Mouse (Mus musculus) c-Kit-positive CD71-positive TER-119-negative erythroid progenitor cells, embryonic 14.5 days (primary cell): ENCODE measurements around the gene Gm10130.
"Not testable (repeated sequence)": the region's sequence is repeated elsewhere in the genome, so short reads cannot be mapped to it uniquely, and the experiment has no call there.

ENCODE experiments used
- DNase-seq: peaks from one replicate; pipeline ENCODE4 v3.0.0-alpha.2; 2013; ENCODE audit warnings: low read depth

Gene Gm10130

DNA sequence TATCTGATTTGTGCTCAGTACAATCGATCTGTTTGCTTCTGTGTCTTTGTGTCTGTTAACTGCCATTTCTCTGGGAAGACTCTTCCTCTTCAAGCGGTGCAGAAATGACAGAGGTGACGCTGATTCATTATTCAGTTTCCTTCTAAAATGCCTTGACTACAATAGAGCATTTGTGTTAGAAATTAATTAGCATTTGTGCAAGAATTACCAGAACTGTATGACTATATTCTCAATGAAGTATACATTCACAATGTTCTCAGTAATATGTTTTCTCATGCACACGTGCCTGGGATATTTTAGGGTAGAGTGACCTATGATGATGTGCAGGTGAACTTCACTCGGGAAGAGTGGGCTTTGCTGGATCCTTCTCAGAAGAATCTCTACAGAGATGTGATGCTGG is at the start of gene Gm10130:
Gene Gm10130 (plus strand): TSS at position 301 of the 400 bp plus-strand sequence.
- no peak for DNase-seq

- DNase-seq: no peak
Measured at GRCm38 (mm10) chr2:150293669-150294068, 29.8 kb upstream of the Gm10130 start.

GRCm38 (mm10) chr2:150299096-150299495 is 24.4 kb upstream of the Gm10130 start:
- DNase-seq: no peak

DNA sequence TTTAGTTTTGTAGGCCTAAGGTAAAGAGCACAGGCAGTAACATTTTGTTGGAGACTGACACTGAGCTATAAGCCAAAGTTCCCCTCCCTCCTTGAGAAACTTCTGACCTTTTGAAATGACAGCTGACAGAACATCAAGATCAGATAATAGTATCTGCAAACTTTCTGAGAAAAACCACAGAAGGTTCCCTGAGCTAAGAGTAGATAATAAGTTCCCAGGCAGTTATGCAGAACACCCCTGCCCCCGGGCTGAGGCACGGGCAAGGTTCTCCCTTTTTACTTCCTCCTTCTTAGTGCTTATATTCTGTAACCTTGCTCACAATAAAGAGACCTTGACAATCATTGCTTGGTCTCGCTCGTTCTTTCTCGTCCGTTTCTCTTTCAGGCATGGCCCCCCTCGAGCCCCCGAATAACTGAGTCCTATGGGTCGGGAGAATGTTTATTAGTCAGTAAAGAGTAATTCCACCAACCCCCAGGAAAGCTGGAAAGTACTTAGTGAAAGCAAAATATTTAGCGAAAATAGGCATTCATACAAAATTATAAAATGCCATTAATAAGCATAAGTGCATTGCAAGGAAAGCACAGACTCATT is 16.2 kb upstream of the Gm10130 start:
- DNase-seq: peak; percentile 9

- DNase-seq: peak; percentile 76
Measured at GRCm38 (mm10) chr2:150310952-150311884, 12.3 kb upstream of the Gm10130 start.

- DNase-seq: no peak
Measured at GRCm38 (mm10) chr2:150316140-150316539, 7.4 kb upstream of the Gm10130 start.

GRCm38 (mm10) chr2:150318973-150319372 is 4.5 kb upstream of the Gm10130 start:
- no peak for DNase-seq

DNA sequence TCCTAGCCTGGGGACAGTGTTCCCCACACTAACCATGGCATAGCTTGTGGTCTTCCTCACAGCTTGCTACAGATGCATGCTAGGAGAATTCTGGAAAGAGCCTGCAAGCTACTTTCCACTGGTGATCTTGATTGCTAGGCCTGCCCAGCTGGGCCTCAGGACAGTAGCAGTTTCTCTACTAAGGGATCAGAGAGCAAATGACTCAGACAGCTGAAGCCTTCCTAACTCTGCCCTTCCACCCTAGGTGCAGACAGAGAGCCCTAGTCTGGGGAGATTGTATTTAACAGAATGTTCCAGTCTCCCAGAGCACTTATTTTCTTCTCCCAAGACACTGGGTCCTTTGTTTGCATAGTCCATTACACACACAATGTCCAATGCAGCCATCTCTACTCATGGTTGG is 33.6 kb downstream of the Gm10130 start:
- DNase-seq: not testable (repeated sequence)

DNA sequence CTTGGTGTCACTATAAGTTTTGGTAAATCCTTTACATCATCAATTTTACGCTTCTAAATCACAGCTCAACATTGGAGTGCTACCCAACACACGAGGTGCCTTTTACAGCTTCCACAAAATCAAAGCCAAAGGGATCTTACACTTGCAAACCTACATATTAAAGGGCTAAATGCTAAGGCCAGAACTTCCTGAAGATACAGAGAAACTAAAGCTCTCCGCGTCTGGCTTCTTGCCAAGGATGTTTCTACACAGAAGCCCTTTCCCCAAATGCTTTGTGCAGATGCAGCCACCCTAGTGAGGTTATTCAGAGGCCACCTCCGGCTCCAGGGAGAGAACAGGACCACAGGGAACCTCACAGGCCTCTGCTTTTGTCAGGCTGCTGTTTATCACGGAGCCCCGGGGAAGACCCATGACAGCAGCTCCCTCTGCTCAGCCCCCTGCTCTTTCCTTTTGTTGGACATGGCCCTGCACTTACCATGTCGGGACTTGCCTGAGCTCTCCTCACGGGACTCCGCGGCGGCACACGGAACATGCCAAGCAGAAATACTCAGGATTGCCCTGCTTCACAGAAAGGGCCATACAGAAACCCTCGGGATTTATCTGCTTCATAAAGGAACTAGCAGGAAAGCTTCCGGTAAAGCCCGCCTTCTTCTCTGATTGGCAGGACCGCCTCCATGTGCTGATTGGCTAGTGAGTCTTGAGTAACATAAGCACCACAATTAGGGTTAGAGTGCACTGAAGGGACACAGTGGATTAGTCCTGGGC is 38.8 kb downstream of the Gm10130 start, which contains the start of gene 3300002I08Rik:
Gene 3300002I08Rik (minus strand): TSS at position 653 of the 765 bp plus-strand sequence.
- DNase-seq: peak; percentile 68

DNA sequence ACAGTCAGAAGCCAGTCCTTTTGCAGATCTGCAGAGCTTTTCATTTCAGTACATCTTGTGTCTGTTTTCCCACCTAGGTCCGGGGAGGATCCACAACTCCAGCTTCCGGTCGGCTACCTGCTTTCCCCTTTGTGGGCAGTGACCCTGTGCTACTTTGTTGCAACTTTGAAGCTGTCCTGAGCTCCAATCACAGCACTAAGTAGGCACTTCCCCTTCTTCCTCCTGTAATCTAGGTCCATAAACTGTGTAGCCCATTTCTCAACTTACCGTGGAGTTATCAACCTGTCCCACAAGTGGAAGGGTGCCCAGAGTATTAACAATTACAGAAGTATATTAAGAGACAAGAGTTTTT is 39.4 kb downstream of the Gm10130 start:
- no peak for DNase-seq

DNA sequence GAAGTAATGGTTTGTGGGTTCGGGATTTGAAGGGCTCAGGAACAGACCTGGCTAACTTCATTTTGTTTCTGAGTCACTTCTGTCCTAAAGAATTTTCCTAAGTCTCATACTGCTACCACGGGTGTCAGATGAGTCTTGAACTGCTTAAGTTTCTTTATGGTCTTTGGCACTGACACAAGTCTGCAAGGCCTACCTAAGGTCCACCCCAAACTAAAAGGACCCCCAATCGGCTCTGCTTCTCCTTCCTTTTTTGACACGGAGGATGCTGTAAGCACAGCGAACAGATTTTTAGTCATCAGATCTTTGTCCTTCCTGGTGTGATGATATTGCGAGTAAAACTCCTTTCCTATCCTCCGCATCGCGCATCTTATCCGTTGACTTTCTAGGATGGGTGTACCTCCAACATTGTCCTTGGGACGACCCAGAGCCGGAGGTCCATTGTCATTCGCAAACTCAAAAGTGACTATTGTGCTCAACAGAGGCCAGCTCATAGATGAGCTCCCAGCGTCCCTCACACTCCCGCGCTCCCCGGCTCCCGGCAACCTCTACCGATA is 62.1 kb downstream of the Gm10130 start:
- not testable (repeated sequence) for DNase-seq

- no peak for DNase-seq
Measured at GRCm38 (mm10) chr2:150390198-150390597, 66.7 kb downstream of the Gm10130 start.

GRCm38 (mm10) chr2:150412146-150412545 is 88.6 kb downstream of the Gm10130 start:
- DNase-seq: not testable (repeated sequence)
